Mouse (Mus musculus) CH12.LX (cell line): ENCODE measurements at regions not wholly inside any gene's neighbourhood (a gene's known extent, or its start where the extent isn't known, plus 50 kb on each side); places are given as distances from the start of the nearest gene placed in this dataset.

ENCODE experiments used
- DNase-seq: peaks from one replicate; pipeline ENCODE4 v3.0.0-alpha.2; 2013; ENCODE audit errors: extremely low read depth
- H3K27ac ChIP-seq: 2 replicates; pipeline ENCODE4 v1.5.1; 2012; ENCODE audit warnings: low read depth, mild to moderate bottlenecking, control low read depth, moderate library complexity; ENCODE audit not compliant: insufficient read depth
- H3K27me3 ChIP-seq: replicated peaks from 2 replicates; pipeline ENCODE3; 2012; ENCODE audit warnings: inconsistent platforms
- H3K36me3 ChIP-seq, 2 experiments: replicated peaks in 1 of 2; 2 replicates each; pipeline versions ENCODE3 to v1.6.1; 2012; ENCODE audit warnings: inconsistent platforms in 1 of 2, low read length in 1 of 2, mild to moderate bottlenecking in 1 of 2, mixed read lengths in 1 of 2, moderate library complexity in 1 of 2; ENCODE audit not compliant: control insufficient read depth in 1 of 2, insufficient read depth in 1 of 2
- H3K4me1 ChIP-seq, 2 experiments: 2 replicates each; pipeline ENCODE4 v1.6.1; 2012; ENCODE audit warnings: inconsistent platforms in 1 of 2, moderate library complexity in 1 of 2; ENCODE audit not compliant: insufficient read depth in 2 of 2, control insufficient read depth in 1 of 2
- H3K4me2 ChIP-seq: 2 replicates; pipeline ENCODE4 v1.6.1; 2012; ENCODE audit warnings: low read depth, mild to moderate bottlenecking, control low read depth; ENCODE audit not compliant: poor library complexity, insufficient read depth, severe bottlenecking
- H3K4me3 ChIP-seq, 3 experiments: fragments of 150-350 bp in 1 of 3; sonication (generic) in 1 of 3; replicated peaks in 1 of 3; 2 replicates each; pipeline versions ENCODE3 to v1.5.1; 2011 to 2012; ENCODE audit warnings: low read depth in 2 of 3, low read length in 2 of 3, mild to moderate bottlenecking in 2 of 3, moderate library complexity in 2 of 3, control low read depth in 1 of 3, improper control_type of control experiment in 1 of 3, inconsistent platforms in 1 of 3, mixed read lengths in 1 of 3; ENCODE audit not compliant: poor library complexity in 1 of 3
- H3K79me2 ChIP-seq: replicated peaks from 2 replicates; pipeline ENCODE4 v1.6.1; 2012; ENCODE audit warnings: mild to moderate bottlenecking, moderate library complexity; ENCODE audit not compliant: control insufficient read depth, poor library complexity, insufficient read depth, severe bottlenecking; ENCODE audit errors: extremely low read depth
- H3K9ac ChIP-seq: 2 replicates; pipeline ENCODE4 v1.6.1; 2012; ENCODE audit warnings: low read depth, mild to moderate bottlenecking, control low read depth, moderate library complexity; ENCODE audit not compliant: insufficient read depth
- H3K9me3 ChIP-seq: replicated peaks from 2 replicates; pipeline ENCODE3; 2012; ENCODE audit warnings: low read length, inconsistent platforms, mixed read lengths
- BHLHE40 ChIP-seq: IDR thresholded peaks from 2 replicates; pipeline ENCODE4 v1.6.1; 2011; ENCODE audit warnings: mild to moderate bottlenecking, low read depth, low read length, improper control_type of control experiment
- CHD2 ChIP-seq: IDR thresholded peaks from 2 replicates; pipeline ENCODE4 v1.6.1; 2011; ENCODE audit warnings: low read length, improper control_type of control experiment
- CTCF ChIP-seq, 2 experiments: IDR thresholded peaks in 1 of 2; conservative IDR thresholded peaks in 1 of 2; 2 replicates each; pipeline ENCODE4 v1.5.1; 2011 to 2012; ENCODE audit warnings: low read depth in 2 of 2, low read length in 2 of 2, improper control_type of control experiment in 1 of 2, inconsistent platforms in 1 of 2, mild to moderate bottlenecking in 1 of 2, moderate library complexity in 1 of 2
- E2F4 ChIP-seq: IDR thresholded peaks from 2 replicates; pipeline ENCODE4 v1.6.1; 2011; ENCODE audit warnings: low read depth, low read length, improper control_type of control experiment; ENCODE audit not compliant: insufficient replicate concordance
- ELF1 ChIP-seq: IDR thresholded peaks from 2 replicates; pipeline ENCODE4 v1.6.1; 2014; ENCODE audit warnings: low read depth, mild to moderate bottlenecking, inconsistent platforms, low read length, improper control_type of control experiment
- ETS1 ChIP-seq: conservative IDR thresholded peaks from 2 replicates; pipeline ENCODE4 v1.6.1; 2012; ENCODE audit warnings: low read depth, mild to moderate bottlenecking, inconsistent platforms, low read length, improper control_type of control experiment, moderate library complexity
- GABPA ChIP-seq: IDR thresholded peaks from 2 replicates; pipeline ENCODE4 v1.6.1; 2012; ENCODE audit warnings: low read depth, low read length, improper control_type of control experiment, inconsistent platforms; ENCODE audit not compliant: insufficient replicate concordance
- IRF4 ChIP-seq: IDR thresholded peaks from 2 replicates; pipeline ENCODE4 v1.6.1; 2014; ENCODE audit warnings: low read depth, mild to moderate bottlenecking, inconsistent platforms, low read length, improper control_type of control experiment
- JUN ChIP-seq: IDR thresholded peaks from 2 replicates; pipeline ENCODE4 v1.6.1; 2011; ENCODE audit warnings: low read depth, mild to moderate bottlenecking, low read length, improper control_type of control experiment, moderate library complexity; ENCODE audit not compliant: insufficient read depth
- JUND ChIP-seq: conservative IDR thresholded peaks from 2 replicates; pipeline ENCODE4 v1.6.1; 2011; ENCODE audit warnings: low read depth, low read length, improper control_type of control experiment
- MAX ChIP-seq: IDR thresholded peaks from 2 replicates; pipeline ENCODE4 v1.6.1; 2011; ENCODE audit warnings: low read length, improper control_type of control experiment
- MAZ ChIP-seq: IDR thresholded peaks from 2 replicates; pipeline ENCODE4 v1.6.1; 2012; ENCODE audit warnings: low read depth, mild to moderate bottlenecking, inconsistent platforms, low read length, improper control_type of control experiment, moderate library complexity
- MXI1 ChIP-seq: IDR thresholded peaks from 2 replicates; pipeline ENCODE4 v1.6.1; 2011; ENCODE audit warnings: mild to moderate bottlenecking, low read depth, low read length, improper control_type of control experiment
- NRF1 ChIP-seq: IDR thresholded peaks from 2 replicates; pipeline ENCODE4 v1.6.1; 2014; ENCODE audit warnings: low read depth, mild to moderate bottlenecking, inconsistent platforms, low read length, improper control_type of control experiment, moderate library complexity
- PAX5 ChIP-seq: IDR thresholded peaks from 2 replicates; pipeline ENCODE4 v1.6.1; 2012; ENCODE audit warnings: low read length, inconsistent platforms, mixed read lengths
- POLR2A ChIP-seq: IDR thresholded peaks from 2 replicates; pipeline ENCODE4 v1.6.1; 2011; ENCODE audit warnings: low read depth, mild to moderate bottlenecking, improper control_type of control experiment, low read length
- RCOR1 ChIP-seq: conservative IDR thresholded peaks from 2 replicates; pipeline ENCODE4 v1.6.1; 2012; ENCODE audit warnings: low read depth, mild to moderate bottlenecking, inconsistent platforms, low read length, improper control_type of control experiment
- SIN3A ChIP-seq: IDR thresholded peaks from 2 replicates; pipeline ENCODE4 v1.6.1; 2012; ENCODE audit warnings: low read length, improper control_type of control experiment, inconsistent platforms
- TBP ChIP-seq: conservative IDR thresholded peaks from 2 replicates; pipeline ENCODE4 v1.6.1; 2011; ENCODE audit warnings: low read depth, low read length, improper control_type of control experiment
- UBTF ChIP-seq: IDR thresholded peaks from 2 replicates; pipeline ENCODE4 v1.6.1; 2012; ENCODE audit warnings: low read depth, mild to moderate bottlenecking, inconsistent platforms, low read length, improper control_type of control experiment, moderate library complexity
- USF2 ChIP-seq: conservative IDR thresholded peaks from 2 replicates; pipeline ENCODE4 v1.6.1; 2011; ENCODE audit warnings: low read depth, low read length, improper control_type of control experiment
- ZC3H11A ChIP-seq: IDR thresholded peaks from 2 replicates; pipeline ENCODE4 v1.6.1; 2012; ENCODE audit warnings: low read depth, mild to moderate bottlenecking, inconsistent platforms, low read length, improper control_type of control experiment
- ZNF384 ChIP-seq: IDR thresholded peaks from 2 replicates; pipeline ENCODE4 v1.6.1; 2012; ENCODE audit warnings: low read depth, low read length, improper control_type of control experiment, inconsistent platforms
- dilution Hi-C: fragments of 300-500 bp; cut with MboI; formaldehyde crosslinking; loops from 2 replicates; pipeline ENCODE4 v1.14.3; 2020; ENCODE audit warnings: low sequenced_read_pairs; ENCODE audit not compliant: extremely low pct_unique_long_range_greater_than_20kb, extremely low pct_ligation_motif_present
- in situ Hi-C: fragments of 300-500 bp; cut with MboI; formaldehyde crosslinking; loops from 3 replicates; pipeline ENCODE4 v1.14.3; 2019; ENCODE audit warnings: low sequenced_read_pairs, low pct_ligation_motif_present, low pct_unique_long_range_greater_than_20kb, mixed read lengths

- H3K4me2 ChIP-seq = no peak overlapping the region
- dilution Hi-C loops = no loop called here
Measured at GRCm38 (mm10) chr2:135538022-135538421, 120.8 kb upstream of the Plcb4 start.

GRCm38 (mm10) chr2:135541058-135541457 lies 117.8 kb upstream of the Plcb4 start:
- Histone ChIP-seq H3K27me3 (no peaks in the 10 kb centered on the region), H3K4me2 (no peak overlapping the region), H3K27ac (no peak overlapping the region), H3K4me3 (no peak overlapping the region), H3K79me2 (no peaks in the 10 kb centered on the region), H3K36me3 (no peaks in the 10 kb centered on the region), H3K9ac (no peak overlapping the region), H3K9me3 (peaks cover 68% of the 10 kb centered on the region), H3K4me1 (no peaks in the 10 kb centered on the region)
- in situ Hi-C loops (no loop called here), dilution Hi-C loops (no loop called here)
- DNase-seq = no peak
- TF ChIP-seq JUN (no peak), TBP (no peak), USF2 (no peak), MAZ (no peak)
- TF ChIP-seq, all 38 proteins: peak for 0

More at GRCm38 (mm10) chr2:135538022-135538421, 120.8 kb upstream of the Plcb4 start:
- TF ChIP-seq NRF1 = no peak
- TF ChIP-seq UBTF = no peak
- no peak for TF ChIP-seq JUND
- TF ChIP-seq BHLHE40 = no peak
- TF ChIP-seq CHD2 = no peak
- Histone ChIP-seq H3K36me3 (no peaks in the 10 kb centered on the region), H3K9ac (no peak overlapping the region), H3K4me3 (no peak overlapping the region), H3K9me3 (peaks cover 57% of the 10 kb centered on the region), H3K27me3 (no peaks in the 10 kb centered on the region), H3K79me2 (no peaks in the 10 kb centered on the region), H3K4me1 (no peaks in the 10 kb centered on the region), H3K27ac (no peak overlapping the region)
- DNase-seq = no peak
- in situ Hi-C loops = no loop called here

- Histone ChIP-seq H3K36me3 (no peaks in the 10 kb centered on the region), H3K4me2 (no peak overlapping the region), H3K9ac (no peak overlapping the region), H3K27me3 (no peaks in the 10 kb centered on the region), H3K79me2 (no peaks in the 10 kb centered on the region), H3K4me3 (no peak overlapping the region), H3K4me1 (no peaks in the 10 kb centered on the region), H3K9me3 (peaks cover 63% of the 10 kb centered on the region), H3K27ac (no peak overlapping the region)
- no peak for DNase-seq
- dilution Hi-C loops = no loop called here
- in situ Hi-C loops = no loop called here
- no peak for TF ChIP-seq E2F4
- no peak for TF ChIP-seq TBP
- no peak for TF ChIP-seq BHLHE40
- TF ChIP-seq GABPA = no peak
- TF ChIP-seq JUN = no peak
- TF ChIP-seq MXI1 = no peak
- no peak for TF ChIP-seq RCOR1
- no peak for TF ChIP-seq CHD2
- TF ChIP-seq ZC3H11A = no peak
- no peak for TF ChIP-seq UBTF
- TF ChIP-seq IRF4 = no peak
- TF ChIP-seq ELF1 = no peak
- no peak for TF ChIP-seq MAX
- no peak for TF ChIP-seq JUND
- TF ChIP-seq PAX5 = no peak
- no peak for TF ChIP-seq ETS1
- TF ChIP-seq SIN3A = no peak
- TF ChIP-seq POLR2A = no peak
- no peak for TF ChIP-seq ZNF384
- no peak for TF ChIP-seq CTCF (conservative IDR thresholded peaks at IDR 0.05 in 1 of 2, IDR thresholded peaks at IDR 0.05 in 1 of 2; ENCODE audit: low read depth in 2 of 2, low read length in 2 of 2)
Measured at GRCm38 (mm10) chr2:135541930-135542329, 116.9 kb upstream of the Plcb4 start.
